Mouse (Mus musculus) cerebellum, postnatal 14 days (tissue): ENCODE results near the gene Ddx42.

Experiments
- DNase-seq, 2 experiments: peaks; one replicate each; pipeline ENCODE4 v3.0.0; 2021; ENCODE audit warnings: mixed read lengths in 2 of 2

Gene Ddx42

GRCm38 (mm10) chr11:106268326-106269059 lies 51.8 kb downstream of the Ddx42 start:
- DNase-seq: peak; percentile 88 to 93

DNA sequence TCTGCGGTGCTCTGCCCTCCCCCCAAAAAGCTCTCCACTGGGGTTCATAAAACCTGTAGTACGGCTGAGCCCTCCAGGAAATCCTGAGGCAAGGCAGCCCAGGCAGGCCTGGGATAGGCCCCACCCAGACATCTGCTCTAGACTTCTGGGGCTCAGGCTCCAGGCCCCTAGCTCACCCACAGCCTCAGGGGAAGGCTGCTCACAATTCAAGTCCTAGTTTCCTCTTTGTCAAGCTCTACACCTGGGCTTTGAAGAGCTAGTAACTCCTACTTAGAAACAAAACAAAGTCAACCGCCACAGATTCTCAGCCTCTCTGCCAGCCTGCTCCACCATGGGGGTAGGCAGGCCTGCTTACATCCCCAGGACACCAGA lies 52.3 kb downstream of the Ddx42 start:
- peak; percentile 58 to 69 for DNase-seq

DNA sequence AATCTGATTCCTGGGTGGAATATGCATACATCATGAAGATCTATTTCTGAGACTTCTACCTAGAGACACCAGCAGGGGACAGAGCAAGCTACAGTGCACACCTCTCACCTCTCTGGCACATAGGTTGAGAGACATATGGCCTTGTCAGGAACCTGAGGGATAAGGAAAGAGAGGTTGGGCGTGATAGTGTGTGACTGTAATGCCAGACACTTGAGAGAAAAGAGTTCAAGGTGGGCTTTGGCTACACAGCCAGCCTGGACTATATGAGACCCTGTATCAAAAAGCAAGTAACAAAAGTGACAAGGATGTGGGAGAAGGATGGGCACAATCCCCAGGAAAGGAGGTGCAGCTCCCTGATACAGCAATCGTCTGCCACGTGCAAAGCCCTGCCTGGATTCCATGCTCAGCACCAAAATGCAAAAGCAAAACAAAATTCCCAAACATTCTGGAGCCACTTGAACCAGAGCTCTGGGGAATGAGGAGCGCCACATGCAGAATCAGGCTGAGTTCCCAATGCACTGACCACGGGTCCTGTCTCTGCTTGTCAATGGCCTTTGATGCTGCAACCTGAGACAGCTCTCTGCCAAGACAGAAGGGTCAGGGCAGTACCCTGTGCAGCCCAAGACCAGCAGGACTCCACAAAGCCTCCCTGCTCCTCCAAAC lies 54.5 kb downstream of the Ddx42 start:
- peak; percentile 46 to 61 for DNase-seq

- peak; percentile 60 to 63 for DNase-seq
Observed at GRCm38 (mm10) chr11:106271794-106272643, 55.3 kb downstream of the Ddx42 start.

- DNase-seq: peak; percentile 99
Observed at GRCm38 (mm10) chr11:106272644-106273310, 56.1 kb downstream of the Ddx42 start, which contains the start of gene Smarcd2. Gene Smarcd2, minus strand, starts transcription at chr11:106272972.

DNA sequence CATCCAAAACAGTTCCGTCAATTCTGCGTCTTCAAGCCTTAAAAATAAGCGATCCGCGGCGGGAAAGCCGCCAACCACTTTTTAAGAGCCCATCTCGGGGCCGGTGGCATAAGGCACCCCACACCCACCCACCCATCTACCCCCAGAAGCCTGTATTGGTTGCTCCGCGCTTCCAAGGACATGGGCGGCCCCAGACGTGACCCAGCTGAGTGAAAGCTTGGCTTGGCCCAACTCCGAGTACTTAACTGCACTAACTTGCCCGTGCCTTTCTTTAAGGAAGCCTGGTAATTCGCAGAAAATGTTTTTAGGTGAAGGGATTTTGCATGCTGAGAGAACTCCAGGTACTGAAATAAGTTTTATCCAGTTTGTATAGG lies 56.6 kb downstream of the Ddx42 start:
- DNase-seq: no peak

DNA sequence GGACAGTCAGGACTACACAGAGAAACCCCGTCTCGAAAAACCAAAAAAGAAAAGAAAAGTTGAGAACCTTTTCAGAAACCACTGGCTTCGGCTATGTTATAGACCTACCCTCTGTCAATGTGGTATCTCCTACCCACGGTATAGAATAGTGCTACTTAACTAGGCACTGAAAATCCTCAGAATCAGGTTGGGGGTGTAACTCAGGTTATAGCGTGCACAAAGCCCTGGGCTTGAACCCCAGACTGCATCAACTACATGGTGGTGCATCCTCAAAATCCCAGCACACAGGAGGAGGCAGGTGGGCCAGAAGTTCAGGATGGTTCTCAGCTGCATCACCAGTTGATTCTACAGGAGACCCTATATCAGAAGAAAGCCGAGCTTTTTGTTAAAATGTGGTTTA lies 57.1 kb downstream of the Ddx42 start:
- no peak for DNase-seq

DNA sequence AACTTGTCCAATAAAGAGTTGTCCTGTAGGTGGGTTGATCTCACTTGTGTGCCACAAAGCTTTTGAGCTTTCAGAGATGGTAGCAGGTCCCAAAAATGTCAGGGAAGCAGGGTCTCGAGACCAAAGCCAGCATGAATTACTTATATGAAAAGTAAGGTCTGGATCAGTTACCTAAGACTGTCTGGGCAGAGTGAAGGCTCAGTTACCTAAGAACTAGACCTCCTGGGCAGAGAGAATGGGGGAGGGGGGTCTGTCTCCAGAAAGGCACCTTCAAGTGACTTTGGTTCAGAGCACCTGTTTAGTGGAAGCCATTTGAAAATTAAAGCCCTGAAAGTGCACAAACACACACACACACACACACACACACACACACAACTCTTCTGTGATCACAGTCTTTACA lies 57.6 kb downstream of the Ddx42 start:
- DNase-seq: no peak

DNA sequence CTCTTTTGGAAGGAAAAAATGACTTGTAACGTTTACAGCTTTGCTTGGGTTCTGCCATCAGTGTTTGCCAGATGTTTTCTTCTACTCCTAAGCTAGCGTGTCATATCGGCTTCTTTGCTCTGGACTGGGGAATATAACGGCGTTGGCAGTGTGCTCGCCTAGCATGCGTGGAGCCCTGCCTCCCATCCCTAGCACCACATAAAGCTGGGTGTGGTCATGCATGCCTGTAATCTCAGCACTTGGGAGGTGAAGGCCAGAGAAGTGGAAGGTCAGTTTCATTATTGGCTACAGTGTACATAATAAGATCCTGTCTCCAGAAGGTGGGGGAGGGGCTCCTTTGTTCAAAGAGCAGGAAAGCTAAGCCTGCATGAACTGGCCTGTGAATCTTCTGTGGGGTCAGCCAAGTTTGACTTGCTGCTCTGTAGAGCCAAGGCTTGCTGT lies 58.3 kb downstream of the Ddx42 start:
- peak in 1 of 2 experiments; percentile 33 for DNase-seq

DNA sequence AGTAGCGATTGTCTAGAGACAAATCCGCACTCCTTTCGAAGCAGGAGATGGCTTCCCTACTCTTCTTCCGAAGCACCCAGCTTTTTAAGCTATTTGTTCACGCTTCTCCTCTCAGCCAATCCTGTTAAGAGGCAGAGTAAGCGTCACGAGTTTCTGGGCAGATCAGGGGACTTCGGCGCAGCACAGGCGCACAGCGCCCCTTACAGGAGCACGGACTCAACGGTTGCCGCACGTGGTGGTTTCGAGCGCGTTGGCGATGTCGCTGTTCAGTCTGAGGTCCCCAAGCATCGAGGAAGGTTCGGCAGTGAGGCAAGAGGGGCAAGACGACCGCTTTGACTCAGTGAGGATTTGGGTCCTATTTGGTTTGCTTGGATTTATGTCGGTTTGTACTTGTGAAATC lies 59.7 kb downstream of the Ddx42 start, which contains the start of gene Tcam1:
Gene Tcam1, plus strand, starts transcription at position 219 of the 400 bp plus-strand sequence.
- peak; percentile 98 for DNase-seq

DNA sequence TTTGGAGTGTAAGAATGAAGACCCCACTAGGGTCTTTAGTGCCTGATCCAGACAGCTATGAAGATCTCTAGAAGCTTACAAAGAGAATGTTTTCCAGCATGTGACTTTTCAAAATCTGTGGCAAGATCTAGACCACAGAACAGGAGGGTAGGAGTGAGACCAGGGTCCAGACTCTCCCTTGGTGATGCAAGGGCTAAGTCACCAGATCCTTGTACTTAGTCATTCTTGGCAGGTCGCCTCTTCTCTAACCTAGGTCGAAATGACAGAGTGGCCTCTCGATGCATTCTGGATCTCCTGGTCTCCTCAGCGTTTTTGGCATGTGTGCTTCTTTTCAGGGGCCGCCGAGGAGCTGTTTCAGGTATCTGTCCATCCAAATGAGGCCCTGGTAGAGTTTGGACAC lies 65.7 kb downstream of the Ddx42 start:
- no peak for DNase-seq

DNA sequence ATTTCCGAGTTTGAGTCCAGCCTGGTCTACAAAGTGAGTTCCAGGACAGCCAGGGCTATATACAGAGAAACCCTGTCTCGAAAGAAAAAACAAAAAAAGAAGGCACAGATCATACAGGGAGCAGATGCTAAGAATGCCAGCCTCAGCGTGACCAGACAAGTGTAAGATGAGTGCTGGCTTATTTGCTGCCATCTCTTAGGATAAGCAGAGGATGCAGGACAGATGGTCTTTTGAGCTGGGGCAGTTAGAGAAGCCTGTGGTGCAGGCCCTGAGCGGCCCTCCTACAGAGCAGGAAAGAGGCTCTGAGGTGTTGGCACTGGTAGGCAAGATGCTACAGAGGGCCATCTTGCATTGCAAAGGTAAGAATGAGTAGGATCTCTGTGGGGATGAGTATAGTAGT lies 66.6 kb downstream of the Ddx42 start:
- peak in 1 of 2 experiments; percentile 43 for DNase-seq

GRCm38 (mm10) chr11:106284126-106284525 lies 67.4 kb downstream of the Ddx42 start:
- peak; percentile 23 to 46 for DNase-seq

DNA sequence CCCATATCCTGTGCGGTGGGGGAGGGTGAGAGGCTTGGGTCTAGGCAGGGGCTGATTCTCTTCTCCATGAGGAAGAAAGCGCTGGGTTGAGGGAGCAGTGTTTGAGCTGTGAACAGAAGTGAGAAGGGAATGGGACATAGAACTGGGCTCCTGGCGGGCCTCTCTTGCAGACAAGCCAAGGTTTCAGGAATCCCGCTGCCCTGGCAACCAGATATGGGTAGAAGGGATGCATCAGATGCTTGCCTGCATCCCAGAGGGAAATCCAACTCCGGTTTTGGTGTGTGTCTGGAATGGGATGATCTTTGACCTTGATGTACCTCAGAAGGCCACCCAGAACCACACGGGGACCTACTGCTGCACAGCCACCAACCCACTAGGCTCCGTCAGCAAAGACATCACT lies 69.5 kb downstream of the Ddx42 start:
- DNase-seq: peak; percentile 38 to 51

DNA sequence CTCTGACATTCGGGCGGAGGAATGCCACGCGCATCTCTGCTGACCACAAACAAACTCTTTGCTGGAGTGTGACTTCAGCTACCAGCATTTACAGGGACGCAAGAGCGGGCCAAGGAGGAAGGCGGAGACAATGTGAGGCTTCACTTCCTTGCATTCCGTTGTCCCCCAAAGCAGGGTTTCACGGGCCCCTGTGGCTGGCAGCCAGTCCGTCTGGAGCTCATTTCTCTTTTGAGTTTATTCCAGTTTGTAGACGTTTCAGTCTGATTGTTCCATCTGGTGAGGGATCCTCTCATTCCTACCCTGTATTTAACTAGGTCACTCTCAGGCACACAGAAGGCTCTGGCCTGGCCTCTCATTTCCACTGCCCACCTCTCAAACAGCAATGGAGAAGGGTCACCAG lies 70.3 kb downstream of the Ddx42 start:
- DNase-seq: peak; percentile 80 to 81

DNA sequence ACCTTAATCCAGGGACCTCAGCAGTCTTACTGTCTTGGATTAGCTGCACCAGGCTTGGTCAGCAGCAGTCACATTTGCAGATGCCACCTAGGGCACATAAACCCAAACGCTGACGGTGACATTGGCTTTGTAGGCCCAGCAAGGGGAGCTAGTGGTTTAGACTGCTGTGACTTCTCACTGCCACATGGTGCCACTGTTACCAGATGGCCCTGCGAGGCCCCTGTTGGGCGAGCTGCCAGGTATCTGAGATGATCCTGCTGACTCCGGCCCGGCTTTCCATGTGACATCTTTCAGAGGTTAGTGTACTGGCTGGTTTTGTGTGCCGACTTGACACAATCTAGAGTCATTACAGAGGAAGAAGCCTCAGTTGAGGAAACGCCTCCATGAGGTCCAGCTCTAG lies 72.6 kb downstream of the Ddx42 start:
- peak; percentile 95 to 98 for DNase-seq

- peak in 1 of 2 experiments; percentile 19 for DNase-seq
Observed at GRCm38 (mm10) chr11:106290376-106290775, 73.7 kb downstream of the Ddx42 start.

- DNase-seq: peak; percentile 85 to 88
Observed at GRCm38 (mm10) chr11:106291861-106292260, 75.1 kb downstream of the Ddx42 start.
